Mouse (Mus musculus): Measurements from ENCODE around the gene Hgfac. TPM values are rescaled to one million over a fixed set of nuclear protein-coding genes. Genes with fewer than 3 reads are reported as not detected.

The Hgfac gene
- polyA plus RNA-seq, 1 experiment from 2014 or later = 7.7 TPM

- Histone ChIP-seq H3K4me2 (ENCODE audit: low read depth, low read length) (no peak overlapping the region), H3K4me1 (ENCODE audit: control insufficient read depth, insufficient read depth, low read length) (no peaks in the 10 kb centered on the region; the same call in 1 of the 2 replicates), H3K9me3 (replicated peaks; ENCODE audit: control insufficient read depth, low read length) (no peaks in the 10 kb centered on the region), H3K27me3 (ENCODE audit: control insufficient read depth, insufficient read depth, low read length) (no peaks in the 10 kb centered on the region), H3K36me3 (ENCODE audit: control insufficient read depth, insufficient read depth, low read length) (no peaks in the 10 kb centered on the region), H3K27ac (ENCODE audit: low read length) (no peak overlapping the region), H3K9ac (ENCODE audit: low read length) (no peak overlapping the region), H3K4me3 (replicated peaks; ENCODE audit: low read length) (no peak overlapping the region)
- ATAC-seq (ENCODE audit: insufficient read depth, low FRiP score) = no peak
- WGBS = 89% methylated on average over 4 of the region's 4 CpGs
Observed at GRCm38 (mm10) chr5:35009163-35009562, 32.1 kb upstream of the Hgfac start.

- H3K27ac ChIP-seq (ENCODE audit: low read length) = no peak overlapping the region
- H3K4me1 ChIP-seq (ENCODE audit: control insufficient read depth, insufficient read depth, low read length) = no peaks in the 10 kb centered on the region; the same call in 1 of the 2 replicates
- H3K4me3 ChIP-seq (replicated peaks; ENCODE audit: low read length) = no peak overlapping the region
- no peaks in the 10 kb centered on the region for H3K36me3 ChIP-seq (ENCODE audit: control insufficient read depth, insufficient read depth, low read length)
- H3K4me2 ChIP-seq (ENCODE audit: low read depth, low read length) = no peak overlapping the region
- no peaks in the 10 kb centered on the region for H3K9me3 ChIP-seq (replicated peaks; ENCODE audit: control insufficient read depth, low read length)
- 59% methylated on average over 5 of the region's 5 CpGs for WGBS
- no peaks in the 10 kb centered on the region for H3K27me3 ChIP-seq (ENCODE audit: control insufficient read depth, insufficient read depth, low read length)
- H3K9ac ChIP-seq (ENCODE audit: low read length) = no peak overlapping the region
- ATAC-seq (ENCODE audit: insufficient read depth, low FRiP score) = no peak; the same call in 1 of the 2 replicates
Observed at GRCm38 (mm10) chr5:35010656-35011055, 30.7 kb upstream of the Hgfac start.

GRCm38 (mm10) chr5:35011156-35011923, 30.0 kb upstream of the Hgfac start:
- no peaks in the 10 kb centered on the region for H3K9me3 ChIP-seq (replicated peaks; ENCODE audit: control insufficient read depth, low read length)
- H3K4me2 ChIP-seq (ENCODE audit: low read depth, low read length) = no peak overlapping the region
- no peaks in the 10 kb centered on the region for H3K36me3 ChIP-seq (ENCODE audit: control insufficient read depth, insufficient read depth, low read length)
- ATAC-seq (ENCODE audit: insufficient read depth, low FRiP score) = no peak
- no peaks in the 10 kb centered on the region for H3K27me3 ChIP-seq (ENCODE audit: control insufficient read depth, insufficient read depth, low read length)
- H3K4me3 ChIP-seq (replicated peaks; ENCODE audit: low read length) = no peak overlapping the region
- no peaks in the 10 kb centered on the region; the same call in 1 of the 2 replicates for H3K4me1 ChIP-seq (ENCODE audit: control insufficient read depth, insufficient read depth, low read length)
- no peak overlapping the region for H3K9ac ChIP-seq (ENCODE audit: low read length)
- WGBS = 95% methylated on average over 6 of the region's 6 CpGs
- no peak overlapping the region for H3K27ac ChIP-seq (ENCODE audit: low read length)

GRCm38 (mm10) chr5:35014036-35014435, 27.3 kb upstream of the Hgfac start:
- Histone ChIP-seq H3K36me3 (ENCODE audit: control insufficient read depth, insufficient read depth, low read length) (no peaks in the 10 kb centered on the region), H3K9me3 (replicated peaks; ENCODE audit: control insufficient read depth, low read length) (no peaks in the 10 kb centered on the region), H3K9ac (ENCODE audit: low read length) (no peak overlapping the region), H3K4me3 (replicated peaks; ENCODE audit: low read length) (no peak overlapping the region), H3K27ac (ENCODE audit: low read length) (no peak overlapping the region), H3K4me2 (ENCODE audit: low read depth, low read length) (no peak overlapping the region), H3K4me1 (ENCODE audit: control insufficient read depth, insufficient read depth, low read length) (peaks cover 7% of the 10 kb centered on the region), H3K27me3 (ENCODE audit: control insufficient read depth, insufficient read depth, low read length) (no peaks in the 10 kb centered on the region)
- 82% methylated on average over 6 of the region's 6 CpGs for WGBS
- ATAC-seq (ENCODE audit: insufficient read depth, low FRiP score) = no peak

GRCm38 (mm10) chr5:35019673-35020300, 21.5 kb upstream of the Hgfac start:
- Histone ChIP-seq H3K4me2 (ENCODE audit: low read depth, low read length) (no peak overlapping the region), H3K27me3 (ENCODE audit: control insufficient read depth, insufficient read depth, low read length) (no peaks in the 10 kb centered on the region), H3K9ac (ENCODE audit: low read length) (no peak overlapping the region), H3K36me3 (ENCODE audit: control insufficient read depth, insufficient read depth, low read length) (peaks cover 4% of the 10 kb centered on the region; the same call in 1 of the 2 replicates), H3K27ac (ENCODE audit: low read length) (peak overlapping the region; percentile 46; the same call in 1 of the 2 replicates), H3K9me3 (replicated peaks; ENCODE audit: control insufficient read depth, low read length) (no peaks in the 10 kb centered on the region), H3K4me1 (ENCODE audit: control insufficient read depth, insufficient read depth, low read length) (peaks cover 14% of the 10 kb centered on the region), H3K4me3 (replicated peaks; ENCODE audit: low read length) (no peak overlapping the region)
- 64% methylated on average over 9 of the region's 9 CpGs for WGBS
- ATAC-seq (ENCODE audit: insufficient read depth, low FRiP score) = no peak; the same call in 1 of the 2 replicates

GRCm38 (mm10) chr5:35020410-35021241, 20.7 kb upstream of the Hgfac start:
- H3K4me3 ChIP-seq (replicated peaks; ENCODE audit: low read length) = no peak overlapping the region
- no peak overlapping the region for H3K4me2 ChIP-seq (ENCODE audit: low read depth, low read length)
- peak; percentile 79 for ATAC-seq (ENCODE audit: insufficient read depth, low FRiP score)
- peaks cover 4% of the 10 kb centered on the region; the same call in 1 of the 2 replicates for H3K36me3 ChIP-seq (ENCODE audit: control insufficient read depth, insufficient read depth, low read length)
- peak overlapping the region; percentile 46 for H3K27ac ChIP-seq (ENCODE audit: low read length)
- H3K9ac ChIP-seq (ENCODE audit: low read length) = no peak overlapping the region
- 68% methylated on average over 9 of the region's 9 CpGs for WGBS
- no peaks in the 10 kb centered on the region for H3K27me3 ChIP-seq (ENCODE audit: control insufficient read depth, insufficient read depth, low read length)
- no peaks in the 10 kb centered on the region for H3K9me3 ChIP-seq (replicated peaks; ENCODE audit: control insufficient read depth, low read length)
- peaks cover 14% of the 10 kb centered on the region for H3K4me1 ChIP-seq (ENCODE audit: control insufficient read depth, insufficient read depth, low read length)

- Histone ChIP-seq H3K4me1 (ENCODE audit: control insufficient read depth, insufficient read depth, low read length) (no peaks in the 10 kb centered on the region), H3K9me3 (replicated peaks; ENCODE audit: control insufficient read depth, low read length) (no peaks in the 10 kb centered on the region), H3K4me3 (replicated peaks; ENCODE audit: low read length) (no peak overlapping the region), H3K36me3 (ENCODE audit: control insufficient read depth, insufficient read depth, low read length) (peaks cover 16% of the 10 kb centered on the region), H3K9ac (ENCODE audit: low read length) (no peak overlapping the region), H3K27ac (ENCODE audit: low read length) (no peak overlapping the region), H3K27me3 (ENCODE audit: control insufficient read depth, insufficient read depth, low read length) (no peaks in the 10 kb centered on the region), H3K4me2 (ENCODE audit: low read depth, low read length) (no peak overlapping the region)
- 18% methylated on average over 2 of the region's 2 CpGs for whole genome bisulfite sequencing
- ATAC-seq (ENCODE audit: insufficient read depth, low FRiP score) = no peak
Observed at GRCm38 (mm10) chr5:35024975-35025374, 16.3 kb upstream of the Hgfac start.

- Histone ChIP-seq H3K36me3 (ENCODE audit: control insufficient read depth, insufficient read depth, low read length) (peaks cover 17% of the 10 kb centered on the region), H3K4me3 (replicated peaks; ENCODE audit: low read length) (no peak overlapping the region), H3K9ac (ENCODE audit: low read length) (no peak overlapping the region), H3K9me3 (replicated peaks; ENCODE audit: control insufficient read depth, low read length) (no peaks in the 10 kb centered on the region), H3K4me1 (ENCODE audit: control insufficient read depth, insufficient read depth, low read length) (no peaks in the 10 kb centered on the region), H3K4me2 (ENCODE audit: low read depth, low read length) (no peak overlapping the region), H3K27me3 (ENCODE audit: control insufficient read depth, insufficient read depth, low read length) (no peaks in the 10 kb centered on the region), H3K27ac (ENCODE audit: low read length) (no peak overlapping the region)
- 93% methylated on average over 1 of the region's 1 CpGs for WGBS
- ATAC-seq (ENCODE audit: insufficient read depth, low FRiP score) = no peak
Observed at GRCm38 (mm10) chr5:35029303-35029702, 12.0 kb upstream of the Hgfac start.

GRCm38 (mm10) chr5:35029755-35030154, 11.6 kb upstream of the Hgfac start:
- no peak for ATAC-seq (ENCODE audit: insufficient read depth, low FRiP score)
- Histone ChIP-seq H3K4me1 (ENCODE audit: control insufficient read depth, insufficient read depth, low read length) (no peaks in the 10 kb centered on the region), H3K27me3 (ENCODE audit: control insufficient read depth, insufficient read depth, low read length) (no peaks in the 10 kb centered on the region), H3K4me3 (replicated peaks; ENCODE audit: low read length) (no peak overlapping the region), H3K27ac (ENCODE audit: low read length) (no peak overlapping the region), H3K4me2 (ENCODE audit: low read depth, low read length) (no peak overlapping the region), H3K9ac (ENCODE audit: low read length) (no peak overlapping the region), H3K36me3 (ENCODE audit: control insufficient read depth, insufficient read depth, low read length) (peaks cover 17% of the 10 kb centered on the region), H3K9me3 (replicated peaks; ENCODE audit: control insufficient read depth, low read length) (no peaks in the 10 kb centered on the region)
- WGBS = 93% methylated on average over 5 of the region's 5 CpGs

All from stomach, embryonic 16.5 days (tissue).